Mouse (Mus musculus): ENCODE measurements at regions not wholly inside any gene's neighbourhood (a gene's known extent, or its start where the extent isn't known, plus 50 kb on each side); places are given as distances from the start of the nearest gene placed in this dataset.
A peak's percentile ranks its signal among the peaks of the same experiment; 100 is the strongest.

DNA sequence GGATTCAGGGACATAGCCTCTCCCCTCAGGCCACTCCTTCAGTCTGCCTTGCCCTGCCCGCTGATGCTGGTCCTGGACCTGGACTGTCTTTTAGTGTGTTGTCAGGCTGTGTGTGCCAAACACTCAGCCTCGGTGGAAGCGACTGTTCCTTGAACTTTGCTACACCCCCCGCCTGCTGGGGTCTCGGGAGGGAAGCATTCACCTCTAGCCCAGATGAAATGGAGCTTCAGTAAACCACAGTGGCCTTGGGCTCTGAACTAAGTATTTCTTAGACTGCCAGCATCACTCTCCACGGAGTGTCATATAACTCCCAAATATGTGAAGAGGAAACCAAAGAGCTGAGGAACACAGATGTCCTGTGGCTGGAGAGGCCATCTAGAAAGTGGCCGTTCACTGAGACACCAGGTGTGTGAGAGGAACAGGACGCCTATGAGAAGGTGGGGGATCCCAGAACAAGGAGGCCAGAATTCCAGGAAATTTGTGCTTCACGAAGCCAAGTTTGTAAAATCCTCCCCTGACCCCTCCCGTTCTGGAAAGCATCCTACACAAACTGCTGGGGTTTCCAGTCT, 170.2 kb downstream of the Zfp36l1 start:
- H3K27me3 ChIP-seq (replicated peaks), result no peaks in the 10 kb centered on the region
- H3K36me3 ChIP-seq, result no peaks in the 10 kb centered on the region
- H3K27ac ChIP-seq, result peak overlapping the region; percentile 48
- H3K4me1 ChIP-seq (replicated peaks), result peaks cover 49% of the 10 kb centered on the region
- H3K4me2 ChIP-seq (replicated peaks), result no peak overlapping the region
- no peak overlapping the region for H3K9ac ChIP-seq
- 33% methylated on average over 10 of the region's 10 CpGs for WGBS
- H3K4me3 ChIP-seq (replicated peaks), result no peak overlapping the region
- no peak for ATAC-seq
- H3K9me3 ChIP-seq, result no peaks in the 10 kb centered on the region

DNA sequence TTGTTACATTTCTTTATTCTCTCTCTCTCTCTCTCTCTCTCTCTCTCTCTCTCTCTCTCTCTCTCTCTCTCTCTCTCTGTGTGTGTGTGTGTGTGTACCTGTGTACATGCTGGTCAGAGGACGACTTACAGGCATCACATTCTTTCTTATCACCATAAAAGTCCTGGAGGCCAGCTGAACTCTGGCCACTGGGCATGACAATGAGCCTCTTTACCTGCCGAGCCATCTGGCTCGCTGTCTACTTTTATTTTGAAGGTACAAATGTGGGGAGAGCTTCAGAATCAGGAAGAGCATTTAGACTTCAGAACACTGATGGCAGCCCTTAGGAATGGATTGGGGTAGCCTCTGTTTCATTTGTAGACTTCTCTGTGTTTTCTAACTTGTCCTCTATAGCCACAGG, 171.0 kb downstream of the Zfp36l1 start:
- H3K4me3 ChIP-seq (replicated peaks), result no peak overlapping the region
- H3K27me3 ChIP-seq (replicated peaks), result no peaks in the 10 kb centered on the region
- WGBS, result 34% methylated on average over 3 of the region's 3 CpGs
- H3K4me1 ChIP-seq (replicated peaks), result peaks cover 54% of the 10 kb centered on the region
- H3K9ac ChIP-seq, result no peak overlapping the region
- no peaks in the 10 kb centered on the region for H3K9me3 ChIP-seq
- no peak overlapping the region for H3K4me2 ChIP-seq (replicated peaks)
- H3K36me3 ChIP-seq, result no peaks in the 10 kb centered on the region
- no peak for ATAC-seq
- H3K27ac ChIP-seq, result no peak overlapping the region

DNA sequence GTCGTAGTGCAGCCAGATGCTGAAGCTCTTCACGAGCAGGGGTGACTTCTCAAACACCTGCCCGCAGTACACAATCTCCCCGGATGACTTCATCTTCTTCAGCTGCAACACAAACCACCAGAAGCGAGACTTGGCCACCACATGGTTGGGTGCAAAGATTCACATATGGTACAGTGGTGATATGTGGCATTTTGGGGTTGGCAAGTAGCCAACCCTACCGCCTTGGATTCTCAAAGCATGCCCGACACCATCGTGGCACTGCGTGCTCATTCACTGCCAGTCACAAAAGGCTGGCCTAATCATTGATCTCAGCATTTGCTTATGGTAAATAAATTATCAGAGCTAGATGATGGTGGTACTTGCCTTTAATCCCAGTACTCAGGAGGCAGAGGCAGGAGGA, 173.4 kb downstream of the Zfp36l1 start:
- no peaks in the 10 kb centered on the region for H3K36me3 ChIP-seq
- no peak overlapping the region for H3K9ac ChIP-seq
- no peak for ATAC-seq
- no peak overlapping the region for H3K27ac ChIP-seq
- no peak overlapping the region for H3K4me2 ChIP-seq (replicated peaks)
- H3K27me3 ChIP-seq (replicated peaks), result no peaks in the 10 kb centered on the region
- H3K4me3 ChIP-seq (replicated peaks), result no peak overlapping the region
- peaks cover 40% of the 10 kb centered on the region for H3K4me1 ChIP-seq (replicated peaks)
- no peaks in the 10 kb centered on the region for H3K9me3 ChIP-seq
- 92% methylated on average over 9 of the region's 9 CpGs for WGBS

DNA sequence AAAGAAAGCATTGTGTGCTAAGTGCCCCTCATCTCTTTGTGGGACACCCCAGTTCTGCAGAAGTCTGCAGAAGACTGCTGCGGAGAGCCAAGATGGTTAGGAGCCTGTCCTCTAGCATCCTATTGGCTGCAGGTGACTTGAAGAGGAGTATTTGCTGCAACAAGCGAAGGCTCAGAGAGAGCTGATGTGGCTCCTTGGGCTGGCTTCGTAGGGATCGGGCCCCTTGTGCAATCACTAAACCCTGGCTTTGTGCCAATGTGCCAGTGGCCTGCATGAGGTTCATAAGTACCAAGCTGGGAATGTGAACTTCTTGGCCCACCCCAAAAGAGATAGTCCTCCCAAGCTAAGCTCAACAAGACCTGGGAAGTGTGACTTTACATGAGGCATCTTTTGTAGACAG, 174.9 kb downstream of the Zfp36l1 start:
- H3K4me1 ChIP-seq (replicated peaks), result peaks cover 27% of the 10 kb centered on the region
- no peak overlapping the region for H3K9ac ChIP-seq
- H3K9me3 ChIP-seq, result no peaks in the 10 kb centered on the region
- ATAC-seq, result no peak
- H3K36me3 ChIP-seq, result no peaks in the 10 kb centered on the region
- no peak overlapping the region for H3K4me3 ChIP-seq (replicated peaks)
- no peak overlapping the region for H3K4me2 ChIP-seq (replicated peaks)
- no peaks in the 10 kb centered on the region for H3K27me3 ChIP-seq (replicated peaks)
- peak overlapping the region; percentile 82; the same call in 1 of the 2 replicates for H3K27ac ChIP-seq
- 79% methylated on average over 4 of the region's 4 CpGs for WGBS

DNA sequence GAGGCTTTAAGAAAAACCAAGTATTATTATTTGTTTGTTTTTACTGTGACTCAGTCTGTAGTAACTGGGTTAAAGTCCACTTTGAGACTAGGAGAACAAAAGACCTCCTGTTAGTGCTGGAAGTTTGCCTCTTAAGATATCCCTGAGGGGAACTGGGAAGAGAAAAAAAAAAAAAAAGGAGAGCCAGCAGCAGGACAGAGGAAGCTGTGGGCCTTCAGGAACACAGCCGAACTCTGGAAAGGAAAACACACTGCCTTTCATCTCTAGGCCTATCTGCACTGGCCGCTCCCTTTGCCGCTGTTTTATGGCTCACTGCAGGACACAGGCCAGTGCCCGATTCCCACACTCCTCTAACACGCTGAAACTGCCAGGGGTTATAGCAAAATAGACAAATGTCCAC, 176.1 kb downstream of the Zfp36l1 start:
- ATAC-seq, result peak; percentile 95
- peaks cover 24% of the 10 kb centered on the region for H3K4me1 ChIP-seq (replicated peaks)
- no peak overlapping the region for H3K4me3 ChIP-seq (replicated peaks)
- peak overlapping the region; percentile 82 for H3K27ac ChIP-seq
- H3K36me3 ChIP-seq, result no peaks in the 10 kb centered on the region
- H3K4me2 ChIP-seq (replicated peaks), result peak overlapping the region; percentile 9; the same call in 1 of the 2 replicates
- no peaks in the 10 kb centered on the region for H3K9me3 ChIP-seq
- no peak overlapping the region for H3K9ac ChIP-seq
- WGBS, result 15% methylated on average over 5 of the region's 5 CpGs
- H3K27me3 ChIP-seq (replicated peaks), result no peaks in the 10 kb centered on the region

DNA sequence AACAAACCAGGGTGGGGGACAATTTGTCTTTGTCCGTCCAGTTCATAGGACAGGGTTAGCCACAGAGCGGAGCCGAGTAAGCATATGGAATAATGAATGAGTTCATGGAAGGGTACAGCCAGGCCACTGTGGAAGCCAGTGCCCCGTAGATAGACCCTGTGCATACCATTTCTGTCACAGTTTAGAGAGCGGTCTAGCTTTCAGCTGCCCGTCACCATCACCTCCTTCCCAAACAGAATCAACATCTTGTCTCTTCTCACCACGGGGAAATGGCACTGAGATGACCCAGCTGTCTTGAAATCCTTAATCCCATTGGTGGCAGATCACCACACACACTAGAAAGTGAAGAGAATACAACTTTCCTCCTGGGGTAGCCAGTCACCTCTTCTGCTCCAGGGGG, 178.7 kb downstream of the Zfp36l1 start:
- Histone ChIP-seq H3K27ac (no peak overlapping the region), H3K4me3 (replicated peaks) (no peak overlapping the region), H3K36me3 (no peaks in the 10 kb centered on the region), H3K9me3 (no peaks in the 10 kb centered on the region), H3K27me3 (replicated peaks) (no peaks in the 10 kb centered on the region), H3K4me2 (replicated peaks) (no peak overlapping the region), H3K9ac (no peak overlapping the region), H3K4me1 (replicated peaks) (peaks cover 36% of the 10 kb centered on the region)
- WGBS, result 73% methylated on average over 7 of the region's 7 CpGs
- ATAC-seq, result no peak

DNA sequence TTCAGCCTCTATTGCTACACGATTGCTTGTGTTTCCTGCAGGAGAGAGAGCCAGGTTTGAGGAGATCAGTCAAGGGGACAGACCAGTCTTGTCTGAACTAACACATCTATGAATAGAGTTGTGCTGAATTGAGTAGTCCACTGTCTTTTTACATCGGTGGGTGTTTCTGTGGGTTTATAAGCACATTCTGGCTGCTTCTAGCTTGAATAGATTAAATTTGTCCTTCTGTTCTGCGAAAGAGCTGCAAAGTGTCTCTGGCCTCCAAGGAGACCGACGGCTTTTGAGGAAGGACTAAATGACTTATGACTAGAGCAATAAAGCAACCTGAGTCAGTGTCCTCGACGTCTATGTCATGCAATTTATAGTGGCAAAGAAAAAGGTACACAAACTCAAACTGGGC, 179.9 kb downstream of the Zfp36l1 start:
- WGBS, result 64% methylated on average over 7 of the region's 7 CpGs

DNA sequence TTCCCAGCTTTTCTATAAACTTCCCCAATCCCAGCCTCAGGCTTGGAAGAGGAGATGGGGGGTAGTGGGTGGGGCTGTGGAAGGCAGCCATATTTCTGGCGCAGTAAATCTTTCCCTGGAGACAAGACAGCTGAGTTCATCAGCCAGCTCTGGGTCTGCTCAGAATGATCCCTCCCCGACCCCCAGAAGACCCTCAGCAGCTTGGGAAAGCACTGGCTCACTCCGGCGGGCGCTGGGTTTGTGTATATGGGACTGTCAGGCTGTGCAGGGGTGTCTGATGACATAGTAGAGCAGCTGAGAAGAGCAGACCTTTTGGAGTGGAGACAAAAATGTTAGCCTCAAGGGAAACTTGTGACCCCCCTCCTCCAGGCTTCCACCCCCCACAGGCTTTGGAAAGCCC, 181.4 kb downstream of the Zfp36l1 start:
- peaks cover 37% of the 10 kb centered on the region for H3K4me1 ChIP-seq (replicated peaks)
- peak overlapping the region; percentile 93 for H3K27ac ChIP-seq
- peak; percentile 80 for ATAC-seq

More for the DNA sequence above, 179.9 kb downstream of the Zfp36l1 start:
- ATAC-seq, result no peak
- Histone ChIP-seq H3K36me3 (no peaks in the 10 kb centered on the region), H3K9ac (no peak overlapping the region), H3K27ac (no peak overlapping the region), H3K27me3 (replicated peaks) (no peaks in the 10 kb centered on the region), H3K4me1 (replicated peaks) (peaks cover 44% of the 10 kb centered on the region), H3K9me3 (no peaks in the 10 kb centered on the region), H3K4me3 (replicated peaks) (no peak overlapping the region), H3K4me2 (replicated peaks) (no peak overlapping the region)

DNA sequence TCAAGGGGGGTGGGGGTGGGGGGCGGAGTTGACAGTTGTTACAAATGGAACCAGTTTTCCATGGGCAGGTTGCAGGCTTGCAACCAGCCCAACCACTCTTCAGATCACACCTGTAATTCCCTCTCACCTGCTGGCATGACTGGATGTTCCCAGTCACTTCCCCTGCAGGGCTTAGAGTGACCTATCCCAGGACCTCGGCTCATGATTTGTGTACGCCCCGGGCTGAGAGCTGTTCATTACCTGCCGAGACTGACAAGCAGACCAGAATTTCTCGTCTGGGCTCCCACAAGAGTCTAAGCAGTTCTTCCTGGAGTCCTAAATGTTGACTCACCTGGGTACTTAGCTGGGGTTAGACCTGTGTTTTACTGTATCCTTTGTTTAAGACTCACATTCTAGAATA, 183.0 kb downstream of the Zfp36l1 start:
- Histone ChIP-seq H3K4me1 (replicated peaks) (peaks cover 49% of the 10 kb centered on the region), H3K4me2 (replicated peaks) (no peak overlapping the region), H3K36me3 (no peaks in the 10 kb centered on the region), H3K4me3 (replicated peaks) (no peak overlapping the region), H3K9ac (no peak overlapping the region), H3K9me3 (no peaks in the 10 kb centered on the region), H3K27ac (peak overlapping the region; percentile 93), H3K27me3 (replicated peaks) (no peaks in the 10 kb centered on the region)
- 53% methylated on average over 6 of the region's 6 CpGs for WGBS
- ATAC-seq, result no peak

More for the DNA sequence above, 181.4 kb downstream of the Zfp36l1 start:
- H3K9ac ChIP-seq, result no peak overlapping the region
- no peaks in the 10 kb centered on the region for H3K9me3 ChIP-seq
- H3K4me3 ChIP-seq (replicated peaks), result no peak overlapping the region
- H3K36me3 ChIP-seq, result no peaks in the 10 kb centered on the region
- WGBS, result 51% methylated on average over 5 of the region's 5 CpGs
- no peak overlapping the region for H3K4me2 ChIP-seq (replicated peaks)
- no peaks in the 10 kb centered on the region for H3K27me3 ChIP-seq (replicated peaks)

DNA sequence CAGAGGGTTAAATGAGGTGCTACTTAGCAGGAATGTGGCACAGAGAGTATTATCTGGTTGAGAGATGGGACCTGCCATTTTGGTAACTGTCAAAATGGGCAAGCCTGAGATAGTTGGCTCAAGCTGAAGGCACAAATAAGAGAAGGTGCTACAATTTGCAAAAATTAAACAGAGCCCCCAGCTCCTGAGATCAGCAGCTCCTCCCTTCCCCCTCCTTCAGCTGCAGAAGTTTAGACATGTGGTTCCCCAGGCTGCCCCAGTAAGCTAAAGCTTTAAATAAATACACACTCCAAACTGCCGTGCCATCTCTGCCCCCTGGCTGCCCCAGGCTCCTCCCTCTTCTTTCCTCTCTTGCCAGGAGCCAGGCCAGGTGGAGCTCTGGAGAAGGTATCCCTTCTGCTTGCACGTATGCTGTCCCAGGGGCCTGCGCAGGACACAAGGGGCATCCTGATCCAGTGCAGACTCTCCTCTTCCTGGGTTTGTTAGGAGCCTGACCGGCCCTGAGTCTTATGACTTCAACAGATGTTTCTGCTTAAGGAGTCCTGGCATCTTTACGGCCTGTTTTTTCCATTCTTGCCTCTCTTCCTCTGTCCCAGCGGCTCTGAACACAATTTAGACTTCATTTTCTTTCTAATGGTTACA, 184.0 kb downstream of the Zfp36l1 start:
- Histone ChIP-seq H3K36me3 (no peaks in the 10 kb centered on the region), H3K27ac (peak overlapping the region; percentile 93), H3K9ac (no peak overlapping the region), H3K4me2 (replicated peaks) (no peak overlapping the region), H3K9me3 (no peaks in the 10 kb centered on the region), H3K27me3 (replicated peaks) (no peaks in the 10 kb centered on the region), H3K4me3 (replicated peaks) (no peak overlapping the region), H3K4me1 (replicated peaks) (peaks cover 50% of the 10 kb centered on the region)
- peak; percentile 37; the same call in 1 of the 2 replicates for ATAC-seq
- WGBS, result 20% methylated on average over 6 of the region's 6 CpGs

DNA sequence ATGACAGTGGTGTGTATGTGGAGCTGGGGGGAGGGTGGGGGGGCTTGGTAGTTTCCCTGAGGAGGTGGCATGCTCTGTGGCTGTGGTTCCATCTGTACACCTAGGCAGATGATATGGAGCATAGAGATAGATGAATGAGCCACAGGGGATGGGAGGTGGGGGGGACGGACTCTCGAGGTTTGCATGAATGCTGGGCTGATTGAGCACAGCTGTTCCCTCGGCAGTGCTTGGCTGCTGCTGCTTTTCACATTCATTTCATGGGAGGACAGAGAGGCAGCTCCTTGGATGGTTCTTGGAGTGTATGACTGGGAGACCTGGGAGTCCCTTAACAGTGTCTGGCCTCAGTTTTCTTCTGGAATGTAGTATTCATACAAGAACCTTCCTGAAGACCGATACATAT, 184.5 kb downstream of the Zfp36l1 start:
- ATAC-seq, result peak; percentile 37
- WGBS, result 28% methylated on average over 4 of the region's 4 CpGs
- no peaks in the 10 kb centered on the region for H3K9me3 ChIP-seq

DNA sequence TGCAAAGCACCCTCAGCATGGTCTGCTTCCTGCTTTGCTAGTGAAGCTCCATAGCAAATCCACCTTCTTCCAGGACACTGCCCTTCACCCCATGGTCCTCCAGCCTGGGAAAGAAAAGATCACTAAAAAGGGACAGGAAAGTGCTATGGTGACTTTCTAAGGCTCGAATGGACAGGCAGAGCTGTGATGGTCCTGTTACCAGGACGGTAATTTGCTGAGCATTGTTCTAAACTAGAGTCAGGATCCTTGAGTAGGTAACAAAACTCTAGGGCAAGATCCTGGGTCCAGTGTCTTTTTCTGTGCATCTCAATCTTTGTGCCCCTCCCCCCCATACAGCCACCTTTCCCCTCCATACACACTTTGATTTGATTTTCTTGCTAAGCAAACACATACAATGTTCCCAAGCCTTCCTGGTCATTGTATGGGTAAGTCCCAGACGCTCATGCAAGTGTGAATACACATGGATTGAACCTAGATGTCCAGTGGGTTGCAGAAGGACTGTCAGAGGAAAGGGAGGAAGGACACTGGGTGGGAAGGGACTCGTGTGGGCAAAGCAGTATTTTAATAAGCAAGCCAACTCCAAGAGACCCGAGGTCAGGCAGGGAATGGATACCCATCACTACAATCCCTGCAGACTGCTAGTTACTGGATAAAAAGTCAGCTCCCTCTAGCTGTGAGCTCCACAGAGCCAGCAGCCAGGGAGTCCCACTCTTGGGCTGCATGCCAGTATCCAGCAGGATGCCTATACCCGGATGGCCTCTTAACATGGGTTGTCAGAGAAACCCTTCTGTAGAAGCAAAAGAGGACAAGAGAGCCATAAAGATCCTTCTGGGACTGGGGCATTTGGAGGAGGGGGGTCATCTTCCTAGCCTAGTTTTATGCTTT, 186.9 kb downstream of the Zfp36l1 start:
- 33% methylated on average over 6 of the region's 6 CpGs for WGBS
- no peak for ATAC-seq
- no peaks in the 10 kb centered on the region for H3K36me3 ChIP-seq
- H3K9me3 ChIP-seq, result no peaks in the 10 kb centered on the region
- H3K4me3 ChIP-seq (replicated peaks), result no peak overlapping the region
- H3K4me1 ChIP-seq (replicated peaks), result peaks cover 43% of the 10 kb centered on the region
- no peaks in the 10 kb centered on the region for H3K27me3 ChIP-seq (replicated peaks)
- H3K4me2 ChIP-seq (replicated peaks), result peak overlapping the region; percentile 20; the same call in 1 of the 2 replicates
- peak overlapping the region; percentile 81 for H3K27ac ChIP-seq
- peak overlapping the region; percentile 18; the same call in 1 of the 2 replicates for H3K9ac ChIP-seq

More for the DNA sequence above, 184.5 kb downstream of the Zfp36l1 start:
- Histone ChIP-seq H3K27me3 (replicated peaks) (no peaks in the 10 kb centered on the region), H3K4me1 (replicated peaks) (peaks cover 50% of the 10 kb centered on the region), H3K4me2 (replicated peaks) (no peak overlapping the region), H3K36me3 (no peaks in the 10 kb centered on the region), H3K9ac (no peak overlapping the region), H3K27ac (peak overlapping the region; percentile 93), H3K4me3 (replicated peaks) (no peak overlapping the region)
